Mouse (Mus musculus) ES-E14 (cell line): ENCODE results near the gene Ldlrad3.

Experiments
- MAFK ChIP-seq: IDR thresholded peaks from 2 replicates; pipeline ENCODE4 v1.6.1; 2014; ENCODE audit warnings: mild to moderate bottlenecking, low read depth, low read length, inconsistent platforms; ENCODE audit not compliant: insufficient read depth
- ZNF384 ChIP-seq: IDR thresholded peaks from 2 replicates; pipeline ENCODE4 v1.6.1; 2012; ENCODE audit warnings: low read depth, low read length, inconsistent platforms

DNA sequence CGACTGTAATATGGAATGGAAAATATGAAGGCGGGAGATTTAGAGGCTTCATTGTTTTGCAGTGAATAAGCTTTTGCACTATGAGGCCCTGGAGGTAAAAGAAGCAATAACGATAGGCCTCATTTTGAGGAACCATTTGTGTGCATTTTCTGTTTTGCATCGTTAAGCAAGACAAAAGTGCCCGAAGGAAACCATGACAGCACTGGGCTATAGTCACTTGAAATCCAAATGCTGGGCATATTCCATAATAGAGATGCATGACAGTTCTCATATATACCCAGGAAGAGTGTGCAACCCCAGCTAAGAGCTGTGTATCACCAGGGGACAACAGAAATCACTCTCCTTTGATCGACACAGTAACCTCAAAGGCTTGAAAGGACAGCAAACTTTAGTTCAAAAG is 38.1 kb downstream of the Ldlrad3 start:
- TF ChIP-seq ZNF384 (no peak), MAFK (no peak)
